Mouse (Mus musculus) bone marrow, adult 2 months (tissue): Measurements from ENCODE around the gene Bpifb1. TPM values are rescaled to one million over a fixed set of nuclear protein-coding genes. Genes with fewer than 3 reads are reported as not detected.
"Not testable (repeated sequence)": the region's sequence is repeated elsewhere in the genome, so short reads cannot be mapped to it uniquely, and the experiment has no call there.

Experiments used
- H3K27ac ChIP-seq: fragments of 200-500 bp; 2 replicates; pipeline ENCODE4 v1.5.1; 2012; ENCODE audit warnings: low read depth, mild to moderate bottlenecking, control low read depth, inconsistent platforms, low read length; ENCODE audit not compliant: control insufficient read depth, poor library complexity, insufficient read depth
- H3K4me1 ChIP-seq: fragments of 200-500 bp; 2 replicates; pipeline ENCODE4 v1.6.1; 2011; ENCODE audit warnings: low read length; ENCODE audit not compliant: control insufficient read depth, insufficient read depth
- H3K4me3 ChIP-seq: fragments of 200-500 bp; replicated peaks from 2 replicates; pipeline ENCODE3; 2011; ENCODE audit warnings: mild to moderate bottlenecking, low read depth, low read length, control low read depth; ENCODE audit not compliant: control insufficient read depth
- CTCF ChIP-seq: fragments of 200-500 bp; IDR thresholded peaks from 2 replicates; pipeline ENCODE4 v1.5.1; 2011; ENCODE audit warnings: low read length, control low read depth; ENCODE audit not compliant: control insufficient read depth, insufficient read depth
- POLR2A ChIP-seq: fragments of 200-500 bp; IDR thresholded peaks from 2 replicates; pipeline ENCODE4 v1.6.1; 2011; ENCODE audit warnings: low read depth, mild to moderate bottlenecking, control low read depth, low read length, borderline replicate concordance; ENCODE audit not compliant: control insufficient read depth
- WGBS: fragments of 180-500 bp; shearing (Covaris S2); methylation state at CpG from one replicate; pipeline ENCODE4 v1.1.7; 2018; 5-methylcytosine and 5-hydroxymethylcytosine counted together
- polyA plus RNA-seq: library from polyadenylated mRNA; stranded (reverse); fragments of >200 nt; gene quantifications from 2 replicates; pipeline ENCODE4 v1.2.4, GENCODE M21; 2011; ENCODE audit warnings: low replicate concordance; ENCODE audit not compliant: missing spikeins, insufficient read depth, insufficient read length

Gene Bpifb1
- polyA plus RNA-seq, 1 experiment = not detected

DNA sequence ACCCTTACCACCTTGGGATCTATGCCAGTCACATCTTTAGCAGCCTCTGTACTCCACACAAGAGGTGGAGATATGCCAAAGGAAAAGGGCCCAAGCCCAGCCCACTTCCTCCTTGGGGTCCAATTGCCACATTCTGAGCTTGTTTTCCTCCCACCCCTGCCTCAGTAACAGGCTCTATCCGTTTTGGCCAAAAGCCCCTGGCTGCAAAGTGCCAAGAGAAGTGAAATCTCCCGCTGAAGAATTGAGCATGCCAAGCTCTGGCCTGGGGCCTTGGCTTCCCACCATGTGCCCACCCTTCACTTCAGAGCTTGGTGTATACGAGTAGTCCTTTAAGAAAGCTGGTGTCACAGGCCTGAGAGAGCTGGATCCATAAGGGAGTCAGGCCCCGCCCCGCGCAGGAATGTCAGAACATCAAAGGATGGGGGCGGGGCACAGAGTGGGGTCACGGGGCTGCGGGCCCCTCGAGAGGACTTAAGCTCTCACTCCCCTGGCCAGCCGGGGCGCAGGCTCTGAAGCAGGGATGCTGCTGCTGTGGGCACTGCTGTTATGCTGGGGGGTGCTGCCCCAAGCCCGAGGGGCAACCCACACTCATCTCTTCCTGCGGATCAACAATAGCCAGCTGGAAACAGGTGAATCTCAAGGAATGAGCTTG lies 32.8 kb downstream of the Bpifb1 start, which contains the start of gene Bpifb5:
Bpifb5 (plus strand) TSS at position 478 of the 652 bp plus-strand sequence.
- Histone ChIP-seq H3K27ac (no peak within 1 kb of the TSS), H3K4me1 (no peaks in the 10 kb centered on the region), H3K4me3 (no peak within 1 kb of the TSS)
- TF ChIP-seq CTCF (no peak), POLR2A (no peak)
- WGBS = 18% methylated on average over 14 of the region's 14 CpGs

DNA sequence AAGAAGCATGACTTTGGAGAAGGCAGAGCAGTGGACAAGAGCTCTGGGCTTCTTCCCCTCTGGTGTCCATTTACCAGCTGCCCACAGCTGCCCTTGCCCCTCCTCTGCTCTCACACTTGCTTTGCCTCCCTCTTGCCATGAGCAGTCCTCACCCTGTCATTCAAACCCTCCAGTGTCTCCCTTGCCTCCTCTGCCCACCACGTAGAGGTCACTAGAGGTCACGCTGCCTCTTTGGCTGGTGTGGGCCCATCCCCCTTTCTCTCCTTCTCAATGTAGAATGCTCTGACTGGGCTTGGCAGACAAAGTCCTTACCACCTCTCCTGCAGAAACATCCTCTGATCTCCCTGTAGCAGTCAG lies 33.3 kb downstream of the Bpifb1 start:
- 84% methylated on average over 2 of the region's 2 CpGs for WGBS
- Histone ChIP-seq H3K4me3 (no peak overlapping the region), H3K4me1 (no peaks in the 10 kb centered on the region), H3K27ac (no peak overlapping the region)
- TF ChIP-seq POLR2A = no peak
- TF ChIP-seq CTCF = no peak

DNA sequence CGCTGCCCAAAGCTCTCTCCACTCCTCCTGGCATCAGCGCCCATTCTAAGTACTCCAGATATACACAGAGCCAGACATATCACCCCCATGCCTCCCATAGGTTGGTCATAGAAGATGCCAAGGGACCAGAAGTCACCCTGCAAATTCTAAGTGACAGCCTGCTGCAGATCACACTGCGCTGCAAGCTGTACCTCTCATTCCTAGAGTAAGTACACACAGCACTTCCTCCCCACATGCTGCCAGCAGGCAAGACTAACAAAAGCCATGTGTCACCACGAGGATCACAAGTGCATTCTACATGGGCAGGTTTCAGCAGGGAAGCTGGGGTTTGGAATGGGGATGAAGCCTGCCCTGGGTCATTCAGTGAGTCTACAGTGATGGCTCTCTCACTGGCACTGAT lies 36.4 kb downstream of the Bpifb1 start:
- WGBS = 71% methylated on average over 4 of the region's 4 CpGs
- Histone ChIP-seq H3K4me3 (no peak overlapping the region), H3K4me1 (no peaks in the 10 kb centered on the region), H3K27ac (no peak overlapping the region)
- TF ChIP-seq POLR2A (no peak), CTCF (no peak)

GRCm38 (mm10) chr2:154227830-154228229 lies 37.2 kb downstream of the Bpifb1 start:
- WGBS = 81% methylated on average over 5 of the region's 5 CpGs
- Histone ChIP-seq H3K4me3 (no peak overlapping the region), H3K27ac (no peak overlapping the region), H3K4me1 (no peaks in the 10 kb centered on the region)
- TF ChIP-seq CTCF = no peak
- no peak for TF ChIP-seq POLR2A

GRCm38 (mm10) chr2:154233426-154233825 lies 42.8 kb downstream of the Bpifb1 start:
- no peak for TF ChIP-seq CTCF
- TF ChIP-seq POLR2A = no peak
- H3K4me3 ChIP-seq = no peak overlapping the region
- H3K4me1 ChIP-seq = no peaks in the 10 kb centered on the region
- no peak overlapping the region for H3K27ac ChIP-seq
- 81% methylated on average over 6 of the region's 6 CpGs for WGBS

GRCm38 (mm10) chr2:154240771-154241170 lies 50.2 kb downstream of the Bpifb1 start:
- no peak for TF ChIP-seq POLR2A
- no peak for TF ChIP-seq CTCF
- Histone ChIP-seq H3K4me1 (no peaks in the 10 kb centered on the region), H3K4me3 (no peak overlapping the region), H3K27ac (no peak overlapping the region)
- 74% methylated on average over 6 of the region's 6 CpGs for WGBS

DNA sequence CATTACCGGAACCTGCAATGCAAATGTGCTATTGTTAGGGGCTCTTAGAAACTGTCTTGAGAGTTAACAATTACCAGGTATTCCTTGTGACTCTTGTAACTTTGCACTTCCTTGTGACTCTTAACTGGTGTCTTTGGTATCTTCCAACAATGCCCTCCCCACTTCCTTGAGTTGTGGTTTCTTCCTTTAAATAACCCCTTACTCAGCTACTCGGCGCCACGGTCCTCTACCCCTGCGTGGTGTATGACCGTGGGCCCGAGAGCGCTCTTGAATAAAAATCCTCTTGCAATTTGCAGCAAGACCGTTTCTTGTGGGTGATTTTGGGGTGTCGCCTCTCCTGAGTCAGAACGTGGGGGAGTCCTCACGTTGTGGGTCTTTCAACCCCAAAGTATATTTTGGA lies 52.1 kb downstream of the Bpifb1 start:
- WGBS = 89% methylated on average over 12 of the region's 12 CpGs
- H3K4me3 ChIP-seq, H3K27ac ChIP-seq, H3K4me1 ChIP-seq: not testable (repeated sequence)

GRCm38 (mm10) chr2:154243356-154244036 lies 52.9 kb downstream of the Bpifb1 start:
- no peak overlapping the region for H3K27ac ChIP-seq
- 77% methylated on average over 10 of the region's 10 CpGs for WGBS
- H3K4me3 ChIP-seq = no peak overlapping the region
- TF ChIP-seq POLR2A (no peak), CTCF (no peak)
- H3K4me1 ChIP-seq = no peaks in the 10 kb centered on the region
